Mouse (Mus musculus) CH12.LX (cell line): Measurements from ENCODE around the gene Fcrlb. TPM values are rescaled to one million over a fixed set of nuclear protein-coding genes. Genes with fewer than 3 reads are reported as not detected.

Source experiments
- DNase-seq: peaks from one replicate; pipeline ENCODE4 v3.0.0-alpha.2; 2013; ENCODE audit errors: extremely low read depth
- H3K27ac ChIP-seq: 2 replicates; pipeline ENCODE4 v1.5.1; 2012; ENCODE audit warnings: low read depth, mild to moderate bottlenecking, control low read depth, moderate library complexity; ENCODE audit not compliant: insufficient read depth
- H3K27me3 ChIP-seq: replicated peaks from 2 replicates; pipeline ENCODE3; 2012; ENCODE audit warnings: inconsistent platforms
- H3K36me3 ChIP-seq, 2 experiments: replicated peaks in 1 of 2; 2 replicates each; pipeline versions ENCODE3 to v1.6.1; 2012; ENCODE audit warnings: inconsistent platforms in 1 of 2, low read length in 1 of 2, mild to moderate bottlenecking in 1 of 2, mixed read lengths in 1 of 2, moderate library complexity in 1 of 2; ENCODE audit not compliant: control insufficient read depth in 1 of 2, insufficient read depth in 1 of 2
- H3K4me1 ChIP-seq, 2 experiments: 2 replicates each; pipeline ENCODE4 v1.6.1; 2012; ENCODE audit warnings: inconsistent platforms in 1 of 2, moderate library complexity in 1 of 2; ENCODE audit not compliant: insufficient read depth in 2 of 2, control insufficient read depth in 1 of 2
- H3K4me2 ChIP-seq: 2 replicates; pipeline ENCODE4 v1.6.1; 2012; ENCODE audit warnings: low read depth, mild to moderate bottlenecking, control low read depth; ENCODE audit not compliant: poor library complexity, insufficient read depth, severe bottlenecking
- H3K4me3 ChIP-seq, 3 experiments: fragments of 150-350 bp in 1 of 3; sonication (generic) in 1 of 3; replicated peaks in 1 of 3; 2 replicates each; pipeline versions ENCODE3 to v1.5.1; 2011 to 2012; ENCODE audit warnings: low read depth in 2 of 3, low read length in 2 of 3, mild to moderate bottlenecking in 2 of 3, moderate library complexity in 2 of 3, control low read depth in 1 of 3, improper control_type of control experiment in 1 of 3, inconsistent platforms in 1 of 3, mixed read lengths in 1 of 3; ENCODE audit not compliant: poor library complexity in 1 of 3
- H3K79me2 ChIP-seq: replicated peaks from 2 replicates; pipeline ENCODE4 v1.6.1; 2012; ENCODE audit warnings: mild to moderate bottlenecking, moderate library complexity; ENCODE audit not compliant: control insufficient read depth, poor library complexity, insufficient read depth, severe bottlenecking; ENCODE audit errors: extremely low read depth
- H3K9ac ChIP-seq: 2 replicates; pipeline ENCODE4 v1.6.1; 2012; ENCODE audit warnings: low read depth, mild to moderate bottlenecking, control low read depth, moderate library complexity; ENCODE audit not compliant: insufficient read depth
- H3K9me3 ChIP-seq: replicated peaks from 2 replicates; pipeline ENCODE3; 2012; ENCODE audit warnings: low read length, inconsistent platforms, mixed read lengths
- BHLHE40 ChIP-seq: IDR thresholded peaks from 2 replicates; pipeline ENCODE4 v1.6.1; 2011; ENCODE audit warnings: mild to moderate bottlenecking, low read depth, low read length, improper control_type of control experiment
- CHD1 ChIP-seq: IDR thresholded peaks from 2 replicates; pipeline ENCODE4 v1.6.1; 2012; ENCODE audit warnings: low read depth, low read length, improper control_type of control experiment, inconsistent platforms
- E2F4 ChIP-seq: IDR thresholded peaks from 2 replicates; pipeline ENCODE4 v1.6.1; 2011; ENCODE audit warnings: low read depth, low read length, improper control_type of control experiment; ENCODE audit not compliant: insufficient replicate concordance
- EP300 ChIP-seq: IDR thresholded peaks from 2 replicates; pipeline ENCODE4 v1.6.1; 2011; ENCODE audit warnings: low read length, improper control_type of control experiment
- ETS1 ChIP-seq: conservative IDR thresholded peaks from 2 replicates; pipeline ENCODE4 v1.6.1; 2012; ENCODE audit warnings: low read depth, mild to moderate bottlenecking, inconsistent platforms, low read length, improper control_type of control experiment, moderate library complexity
- HCFC1 ChIP-seq: IDR thresholded peaks from 2 replicates; pipeline ENCODE4 v1.6.1; 2012; ENCODE audit warnings: low read depth, mild to moderate bottlenecking, inconsistent platforms, low read length, improper control_type of control experiment
- IRF4 ChIP-seq: IDR thresholded peaks from 2 replicates; pipeline ENCODE4 v1.6.1; 2014; ENCODE audit warnings: low read depth, mild to moderate bottlenecking, inconsistent platforms, low read length, improper control_type of control experiment
- JUND ChIP-seq: conservative IDR thresholded peaks from 2 replicates; pipeline ENCODE4 v1.6.1; 2011; ENCODE audit warnings: low read depth, low read length, improper control_type of control experiment
- MAFK ChIP-seq: IDR thresholded peaks from 2 replicates; pipeline ENCODE4 v1.6.1; 2011; ENCODE audit warnings: low read length, improper control_type of control experiment; ENCODE audit not compliant: insufficient replicate concordance
- MAX ChIP-seq: IDR thresholded peaks from 2 replicates; pipeline ENCODE4 v1.6.1; 2011; ENCODE audit warnings: low read length, improper control_type of control experiment
- MAZ ChIP-seq: IDR thresholded peaks from 2 replicates; pipeline ENCODE4 v1.6.1; 2012; ENCODE audit warnings: low read depth, mild to moderate bottlenecking, inconsistent platforms, low read length, improper control_type of control experiment, moderate library complexity
- MEF2A ChIP-seq: IDR thresholded peaks from 2 replicates; pipeline ENCODE4 v1.6.1; 2014; ENCODE audit warnings: low read depth, mild to moderate bottlenecking, inconsistent platforms, low read length, improper control_type of control experiment, borderline replicate concordance
- MXI1 ChIP-seq: IDR thresholded peaks from 2 replicates; pipeline ENCODE4 v1.6.1; 2011; ENCODE audit warnings: mild to moderate bottlenecking, low read depth, low read length, improper control_type of control experiment
- MYC ChIP-seq: IDR thresholded peaks from 2 replicates; pipeline ENCODE4 v1.6.1; 2011; ENCODE audit warnings: low read depth, mild to moderate bottlenecking, improper control_type of control experiment, low read length
- NELFE ChIP-seq: IDR thresholded peaks from 2 replicates; pipeline ENCODE4 v1.6.1; 2011; ENCODE audit warnings: low read depth, low read length, improper control_type of control experiment
- NRF1 ChIP-seq: IDR thresholded peaks from 2 replicates; pipeline ENCODE4 v1.6.1; 2014; ENCODE audit warnings: low read depth, mild to moderate bottlenecking, inconsistent platforms, low read length, improper control_type of control experiment, moderate library complexity
- POLR2AphosphoS2 ChIP-seq: IDR thresholded peaks from 2 replicates; pipeline ENCODE4 v1.6.1; 2011; ENCODE audit warnings: low read depth, low read length, improper control_type of control experiment
- RAD21 ChIP-seq: IDR thresholded peaks from 2 replicates; pipeline ENCODE4 v1.6.1; 2011; ENCODE audit warnings: low read depth, mild to moderate bottlenecking, low read length, improper control_type of control experiment, moderate library complexity
- RCOR1 ChIP-seq: conservative IDR thresholded peaks from 2 replicates; pipeline ENCODE4 v1.6.1; 2012; ENCODE audit warnings: low read depth, mild to moderate bottlenecking, inconsistent platforms, low read length, improper control_type of control experiment
- TBP ChIP-seq: conservative IDR thresholded peaks from 2 replicates; pipeline ENCODE4 v1.6.1; 2011; ENCODE audit warnings: low read depth, low read length, improper control_type of control experiment
- TCF12 ChIP-seq: IDR thresholded peaks from 2 replicates; pipeline ENCODE4 v1.6.1; 2014; ENCODE audit warnings: low read depth, mild to moderate bottlenecking, inconsistent platforms, low read length, improper control_type of control experiment
- USF1 ChIP-seq: IDR thresholded peaks from 2 replicates; pipeline ENCODE4 v1.6.1; 2014; ENCODE audit warnings: low read depth, mild to moderate bottlenecking, inconsistent platforms, low read length, improper control_type of control experiment
- USF2 ChIP-seq: conservative IDR thresholded peaks from 2 replicates; pipeline ENCODE4 v1.6.1; 2011; ENCODE audit warnings: low read depth, low read length, improper control_type of control experiment
- ZKSCAN1 ChIP-seq: IDR thresholded peaks from 2 replicates; pipeline ENCODE4 v1.6.1; 2012; ENCODE audit warnings: low read depth, inconsistent platforms, low read length, improper control_type of control experiment, borderline replicate concordance
- ZMIZ1 ChIP-seq: IDR thresholded peaks from 2 replicates; pipeline ENCODE4 v1.6.1; 2012; ENCODE audit warnings: low read depth, mild to moderate bottlenecking, inconsistent platforms, low read length, improper control_type of control experiment
- ZNF384 ChIP-seq: IDR thresholded peaks from 2 replicates; pipeline ENCODE4 v1.6.1; 2012; ENCODE audit warnings: low read depth, low read length, improper control_type of control experiment, inconsistent platforms
- dilution Hi-C: fragments of 300-500 bp; cut with MboI; formaldehyde crosslinking; loops from 2 replicates; pipeline ENCODE4 v1.14.3; 2020; ENCODE audit warnings: low sequenced_read_pairs; ENCODE audit not compliant: extremely low pct_unique_long_range_greater_than_20kb, extremely low pct_ligation_motif_present
- in situ Hi-C: fragments of 300-500 bp; cut with MboI; formaldehyde crosslinking; loops from 3 replicates; pipeline ENCODE4 v1.14.3; 2019; ENCODE audit warnings: low sequenced_read_pairs, low pct_ligation_motif_present, low pct_unique_long_range_greater_than_20kb, mixed read lengths
- polyA plus RNA-seq: library from polyadenylated mRNA; unstranded; fragments of >175 nt; gene quantifications from 2 replicates; pipeline ENCODE4 v1.2.1, GENCODE M21; 2012; ENCODE audit warnings: low read depth; ENCODE audit not compliant: insufficient read length
- total RNA-seq, 2 experiments: library from RNA; depleted of rRNA; stranded (reverse); fragments of 300-350 nt in 1 of 2; fragments of >200 nt in 1 of 2; gene quantifications; 2 replicates each; pipeline ENCODE4 v1.2.3; 2012 to 2014

The Fcrlb gene
- total and polyA plus RNA-seq, 3 experiments: not detected

DNA sequence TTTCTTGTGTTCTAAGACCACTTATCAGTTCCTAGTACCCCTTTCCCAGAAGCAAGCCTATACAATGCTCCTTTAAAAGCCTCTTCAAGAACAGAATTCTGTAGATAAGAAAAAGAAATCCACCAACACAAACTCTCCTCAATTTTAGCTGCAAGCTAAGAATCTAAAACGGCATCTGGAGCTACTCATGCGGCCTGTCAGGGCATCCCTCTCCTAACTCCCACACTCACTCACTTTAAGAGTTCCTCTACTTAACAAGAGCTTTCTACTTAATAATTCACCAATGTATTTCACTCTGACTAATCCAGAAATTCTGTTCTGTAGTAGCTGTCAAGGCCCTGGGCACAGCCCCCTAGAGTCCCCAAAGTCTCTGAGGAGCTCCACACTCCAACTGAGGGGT lies 21.1 kb downstream of the Fcrlb start:
- Histone ChIP-seq H3K27me3 (no peaks in the 10 kb centered on the region), H3K36me3 (no peaks in the 10 kb centered on the region), H3K9ac (no peak overlapping the region), H3K79me2 (no peaks in the 10 kb centered on the region), H3K4me3 (no peak overlapping the region), H3K9me3 (no peaks in the 10 kb centered on the region), H3K27ac (no peak overlapping the region), H3K4me1 (peaks cover 10 to 27% of the 10 kb centered on the region in 2 experiments), H3K4me2 (no peak overlapping the region)
- TF ChIP-seq ZNF384: no peak
- no peak for TF ChIP-seq RAD21
- TF ChIP-seq USF2: no peak
- no peak for TF ChIP-seq BHLHE40
- no peak for TF ChIP-seq CHD1
- TF ChIP-seq RCOR1: no peak
- no peak for DNase-seq
- dilution Hi-C loops (no loop called here), in situ Hi-C loops (loop anchor here (10.0 kb wide), 1 partner anchor 333 kb away; the partner anchor contains the start of genes Apoa2 and Tomm40l)

DNA sequence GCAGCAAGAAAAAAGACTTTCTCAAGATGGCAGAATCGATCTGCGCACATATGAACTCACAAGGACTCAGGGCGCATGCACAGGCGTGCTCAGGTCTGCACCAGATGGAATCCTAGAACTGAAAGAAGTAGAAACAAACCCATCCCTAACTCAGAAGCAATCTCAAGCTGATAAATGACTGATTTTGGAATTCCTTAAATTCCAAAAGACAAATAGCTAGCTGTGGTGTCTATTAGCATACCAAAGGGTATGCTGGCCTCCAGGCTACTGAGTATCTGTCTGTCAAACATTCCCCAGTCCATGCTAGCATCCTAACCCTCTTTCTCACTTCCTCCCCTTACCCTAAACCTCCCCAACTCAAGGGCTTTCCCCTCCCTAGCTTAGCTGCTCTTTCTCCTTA lies 23.4 kb downstream of the Fcrlb start:
- TF ChIP-seq BHLHE40 (no peak), ZKSCAN1 (no peak), RAD21 (no peak), TBP (no peak), MYC (0 out of 2 replicates have a peak, but pooled peaks have one; percentile 38), ZNF384 (no peak), ETS1 (no peak), EP300 (peak; percentile 65), ZMIZ1 (no peak), E2F4 (no peak), MAFK (no peak), MEF2A (no peak), JUND (no peak), HCFC1 (no peak), MXI1 (no peak; the same call in 1 of the 2 replicates), POLR2AphosphoS2 (no peak), RCOR1 (no peak), USF1 (no peak), TCF12 (0 out of 2 replicates have a peak, but pooled peaks have one; percentile 26), MAX (no peak), NELFE (no peak), IRF4 (peak; percentile 83), NRF1 (peak; percentile 63), MAZ (no peak)
- TF ChIP-seq, all 38 proteins: peak for 5
- H3K4me2 ChIP-seq: peak overlapping the region; percentile 93
- H3K27me3 ChIP-seq: no peaks in the 10 kb centered on the region
- DNase-seq: no peak
- peak overlapping the region; percentile 48 for H3K9ac ChIP-seq
- H3K79me2 ChIP-seq: peaks cover 4% of the 10 kb centered on the region
- dilution Hi-C loops (no loop called here), in situ Hi-C loops (no loop called here)
- peak overlapping the region in 1 of 3 experiments; percentile 30 for H3K4me3 ChIP-seq
- no peaks in the 10 kb centered on the region for H3K36me3 ChIP-seq
- peak overlapping the region; percentile 77 for H3K27ac ChIP-seq
- no peaks in the 10 kb centered on the region for H3K9me3 ChIP-seq
- H3K4me1 ChIP-seq: peaks cover 7 to 25% of the 10 kb centered on the region in 2 experiments
